Mouse (Mus musculus): ENCODE measurements around the gene Rab3a. TPM values are rescaled to one million over a fixed set of nuclear protein-coding genes. Genes with fewer than 3 reads are reported as not detected.

The Rab3a gene
- polyA plus RNA-seq, 1 experiment = 14.4 TPM

- TF ChIP-seq USF1 (IDR thresholded peaks at IDR 0.05; ENCODE audit: low read depth) = no peak
- no peak for TF ChIP-seq FOSL1 (IDR thresholded peaks at IDR 0.05; ENCODE audit: insufficient read depth, low read length, poor library complexity, severe bottlenecking)
- no peak for TF ChIP-seq MAX (IDR thresholded peaks at IDR 0.05)
- no peak for TF ChIP-seq CEBPB (IDR thresholded peaks at IDR 0.05; ENCODE audit: low read depth)
- TF ChIP-seq MYOG (IDR thresholded peaks at IDR 0.05; ENCODE audit: control insufficient read depth, extremely low read depth, insufficient read length) = no peak
- TF ChIP-seq CTCF (IDR thresholded peaks at IDR 0.05; ENCODE audit: control insufficient read depth, insufficient read depth, insufficient read length) = no peak
- no peak for TF ChIP-seq MYOD1 (IDR thresholded peaks at IDR 0.05; ENCODE audit: control insufficient read depth, insufficient read length, low read depth)
- H3K36me3 ChIP-seq (ENCODE audit: control insufficient read depth, insufficient read depth) = no peaks in the 10 kb centered on the region
- H3K4me3 ChIP-seq (ENCODE audit: insufficient read depth, poor library complexity, severe bottlenecking) = no peak overlapping the region
- H3ac ChIP-seq (ENCODE audit: control insufficient read depth, insufficient read length, low read depth) = no peak overlapping the region
- H3K27me3 ChIP-seq (ENCODE audit: control insufficient read depth, insufficient read depth, insufficient read length) = no peaks in the 10 kb centered on the region
- H3K79me3 ChIP-seq (ENCODE audit: low read depth) = no peaks in the 10 kb centered on the region
- H3K79me2 ChIP-seq (ENCODE audit: control insufficient read depth, insufficient read depth) = peaks cover 18% of the 10 kb centered on the region
Observed at GRCm38 (mm10) chr8:70802786-70803510, 48.5 kb downstream of the Rab3a start.

- TF ChIP-seq MYOD1 (IDR thresholded peaks at IDR 0.05; ENCODE audit: control insufficient read depth, insufficient read length, low read depth) = no peak
- no peak for TF ChIP-seq MAX (IDR thresholded peaks at IDR 0.05)
- TF ChIP-seq MYOG (IDR thresholded peaks at IDR 0.05; ENCODE audit: control insufficient read depth, extremely low read depth, insufficient read length) = no peak
- no peak for TF ChIP-seq FOSL1 (IDR thresholded peaks at IDR 0.05; ENCODE audit: insufficient read depth, low read length, poor library complexity, severe bottlenecking)
- TF ChIP-seq USF1 (IDR thresholded peaks at IDR 0.05; ENCODE audit: low read depth) = no peak
- no peak for TF ChIP-seq CTCF (IDR thresholded peaks at IDR 0.05; ENCODE audit: control insufficient read depth, insufficient read depth, insufficient read length)
- no peak for TF ChIP-seq CEBPB (IDR thresholded peaks at IDR 0.05; ENCODE audit: low read depth)
- Histone ChIP-seq H3K36me3 (ENCODE audit: control insufficient read depth, insufficient read depth) (no peaks in the 10 kb centered on the region), H3K27me3 (ENCODE audit: control insufficient read depth, insufficient read depth, insufficient read length) (no peaks in the 10 kb centered on the region), H3K4me3 (ENCODE audit: insufficient read depth, poor library complexity, severe bottlenecking) (peak overlapping the region; percentile 55), H3K79me2 (ENCODE audit: control insufficient read depth, insufficient read depth) (peaks cover 18% of the 10 kb centered on the region), H3ac (ENCODE audit: control insufficient read depth, insufficient read length, low read depth) (peak overlapping the region; percentile 85), H3K79me3 (ENCODE audit: low read depth) (no peaks in the 10 kb centered on the region)
Observed at GRCm38 (mm10) chr8:70803761-70804480, 49.4 kb downstream of the Rab3a start.

- Histone ChIP-seq H3K79me2 (ENCODE audit: control insufficient read depth, insufficient read depth) (peaks cover 18% of the 10 kb centered on the region), H3K4me3 (ENCODE audit: insufficient read depth, poor library complexity, severe bottlenecking) (peak within 1 kb of the TSS; percentile 55), H3K27me3 (ENCODE audit: control insufficient read depth, insufficient read depth, insufficient read length) (no peaks in the 10 kb centered on the region), H3ac (ENCODE audit: control insufficient read depth, insufficient read length, low read depth) (peak within 1 kb of the TSS; percentile 85), H3K36me3 (ENCODE audit: control insufficient read depth, insufficient read depth) (no peaks in the 10 kb centered on the region), H3K79me3 (ENCODE audit: low read depth) (no peaks in the 10 kb centered on the region)
- no peak for TF ChIP-seq CTCF (IDR thresholded peaks at IDR 0.05; ENCODE audit: control insufficient read depth, insufficient read depth, insufficient read length)
- TF ChIP-seq USF1 (IDR thresholded peaks at IDR 0.05; ENCODE audit: low read depth) = peak; percentile 81
- no peak for TF ChIP-seq CEBPB (IDR thresholded peaks at IDR 0.05; ENCODE audit: low read depth)
- no peak for TF ChIP-seq MAX (IDR thresholded peaks at IDR 0.05)
- TF ChIP-seq MYOG (IDR thresholded peaks at IDR 0.05; ENCODE audit: control insufficient read depth, extremely low read depth, insufficient read length) = no peak
Observed at GRCm38 (mm10) chr8:70804481-70805206, 50.2 kb downstream of the Rab3a start, which contains the start of gene Mast3. Gene Mast3 (minus strand): TSS chr8:70805054.

GRCm38 (mm10) chr8:70806541-70806940 lies 52.1 kb downstream of the Rab3a start:
- peaks cover 11% of the 10 kb centered on the region for H3K79me2 ChIP-seq (ENCODE audit: control insufficient read depth, insufficient read depth)
- no peaks in the 10 kb centered on the region for H3K27me3 ChIP-seq (ENCODE audit: control insufficient read depth, insufficient read depth, insufficient read length)
- H3K79me3 ChIP-seq (ENCODE audit: low read depth) = no peaks in the 10 kb centered on the region
- no peaks in the 10 kb centered on the region for H3K36me3 ChIP-seq (ENCODE audit: control insufficient read depth, insufficient read depth)
- H3ac ChIP-seq (ENCODE audit: control insufficient read depth, insufficient read length, low read depth) = no peak overlapping the region
- no peak overlapping the region for H3K4me3 ChIP-seq (ENCODE audit: insufficient read depth, poor library complexity, severe bottlenecking)
- TF ChIP-seq MAX (IDR thresholded peaks at IDR 0.05) (no peak), MYOD1 (IDR thresholded peaks at IDR 0.05; ENCODE audit: control insufficient read depth, insufficient read length, low read depth) (no peak), FOSL1 (IDR thresholded peaks at IDR 0.05; ENCODE audit: insufficient read depth, low read length, poor library complexity, severe bottlenecking) (no peak), MYOG (IDR thresholded peaks at IDR 0.05; ENCODE audit: control insufficient read depth, extremely low read depth, insufficient read length) (no peak), USF1 (IDR thresholded peaks at IDR 0.05; ENCODE audit: low read depth) (no peak), CEBPB (IDR thresholded peaks at IDR 0.05; ENCODE audit: low read depth) (no peak), CTCF (IDR thresholded peaks at IDR 0.05; ENCODE audit: control insufficient read depth, insufficient read depth, insufficient read length) (no peak)

GRCm38 (mm10) chr8:70807304-70807703 lies 52.8 kb downstream of the Rab3a start:
- no peak for TF ChIP-seq USF1 (IDR thresholded peaks at IDR 0.05; ENCODE audit: low read depth)
- TF ChIP-seq MYOG (IDR thresholded peaks at IDR 0.05; ENCODE audit: control insufficient read depth, extremely low read depth, insufficient read length) = no peak
- TF ChIP-seq MAX (IDR thresholded peaks at IDR 0.05) = no peak
- TF ChIP-seq CEBPB (IDR thresholded peaks at IDR 0.05; ENCODE audit: low read depth) = no peak
- no peak for TF ChIP-seq CTCF (IDR thresholded peaks at IDR 0.05; ENCODE audit: control insufficient read depth, insufficient read depth, insufficient read length)
- TF ChIP-seq FOSL1 (IDR thresholded peaks at IDR 0.05; ENCODE audit: insufficient read depth, low read length, poor library complexity, severe bottlenecking) = no peak
- TF ChIP-seq MYOD1 (IDR thresholded peaks at IDR 0.05; ENCODE audit: control insufficient read depth, insufficient read length, low read depth) = no peak
- H3K79me3 ChIP-seq (ENCODE audit: low read depth) = no peaks in the 10 kb centered on the region
- H3K36me3 ChIP-seq (ENCODE audit: control insufficient read depth, insufficient read depth) = no peaks in the 10 kb centered on the region
- no peak overlapping the region for H3ac ChIP-seq (ENCODE audit: control insufficient read depth, insufficient read length, low read depth)
- no peak overlapping the region for H3K4me3 ChIP-seq (ENCODE audit: insufficient read depth, poor library complexity, severe bottlenecking)
- H3K27me3 ChIP-seq (ENCODE audit: control insufficient read depth, insufficient read depth, insufficient read length) = no peaks in the 10 kb centered on the region
- peaks cover 11% of the 10 kb centered on the region for H3K79me2 ChIP-seq (ENCODE audit: control insufficient read depth, insufficient read depth)

Measured in C2C12 (cell line).